In genomic region chrX:164576967-164577366, GRCm38 (mm10) we compare ENCODE assay signal across 15 mouse cellular contexts.
DNase-seq lines count a peak whose midpoint lies in the region; ATAC-seq and TF ChIP-seq lines count a peak whose summit lies in the region.
"Had no signal": no experiment of that assay in that cellular context is flagged by ENCODE, and none has a peak within 500 bp of the region (broad histone marks: within the 10 kb centered on the region; RNA-seq: fewer than 3 reads in every experiment).

No protein-coding gene starts in this region.

- no peak overlapping the region for H3K27ac ChIP-seq in forebrain, postnatal 0 days (ENCODE audit: low read depth, low read length)
- H3K27ac ChIP-seq: heart, embryonic 10.5 days; kidney, postnatal 0 days; liver, embryonic 14.5 days; lung, embryonic 15.5 days; macrophage had no signal

- H3K4me2 ChIP-seq in forebrain, postnatal 0 days (ENCODE audit: low read depth), result no peak overlapping the region
- H3K4me2 ChIP-seq: lung, embryonic 15.5 days had no signal

- peak; percentile 14 to 23 for DNase-seq in cerebellum, postnatal 14 days
- DNase-seq in cerebellum, postnatal 36 days, result no peak
- peak; percentile 71 for DNase-seq in left cerebral cortex, postnatal 4 days
- no peak for DNase-seq in left cerebral cortex, postnatal 14 days (ENCODE audit: low spot score in 2 of 2)
- peak; percentile 56 for DNase-seq in MN1 (ENCODE audit: low spot score)
- peak; percentile 1 for DNase-seq in forebrain, postnatal 0 days
- DNase-seq: adrenal gland, postnatal 25 days; kidney, adult 18-20 months had no signal

- no peaks in the 10 kb centered on the region for H3K27me3 ChIP-seq in forebrain, postnatal 0 days (ENCODE audit: insufficient read depth, low read length)
- H3K27me3 ChIP-seq: CH12.LX; lung, embryonic 15.5 days had no signal

- H3K4me1 ChIP-seq in forebrain, postnatal 0 days (ENCODE audit: insufficient read depth), result no peaks in the 10 kb centered on the region
- H3K4me1 ChIP-seq: heart, embryonic 10.5 days; lung, embryonic 15.5 days had no signal

- TF ChIP-seq CTCF in forebrain, postnatal 0 days (IDR thresholded peaks at IDR 0.05; ENCODE audit: low read depth), result no peak

- no peak for ATAC-seq in forebrain, postnatal 0 days
- ATAC-seq in granulocyte monocyte progenitor cell, adult 5-6 weeks (replicated peaks; ENCODE audit: poor library complexity, severe bottlenecking), result no peak

- 54% methylated on average over 3 of the region's 3 CpGs for WGBS in forebrain, postnatal 0 days

- intact Hi-C loops in left cerebral cortex, postnatal 4 days (cut with DNase I), result no loop called here
- intact Hi-C loops in left cerebral cortex, postnatal 14 days (cut with DNase I), result no loop called here

- no peaks in the 10 kb centered on the region for H3K9me3 ChIP-seq in forebrain, postnatal 0 days (ENCODE audit: low read length)
- H3K9me3 ChIP-seq: heart, embryonic 10.5 days; lung, embryonic 15.5 days had no signal

- no peaks in the 10 kb centered on the region for H3K36me3 ChIP-seq in forebrain, postnatal 0 days (ENCODE audit: insufficient read depth)
- H3K36me3 ChIP-seq: heart, embryonic 10.5 days; lung, embryonic 15.5 days had no signal

- H3K4me3 ChIP-seq in forebrain, postnatal 0 days (ENCODE audit: low read depth, low read length), result no peak overlapping the region
- H3K4me3 ChIP-seq: heart, embryonic 10.5 days; lung, embryonic 15.5 days had no signal

- H3K9ac ChIP-seq in forebrain, postnatal 0 days, result no peak overlapping the region
- H3K9ac ChIP-seq: liver, embryonic 14.5 days; lung, embryonic 15.5 days had no signal

Comparison
In these comparisons a context has a peak if more than half of its experiments do, and no peak if none do; other contexts are left out.
1. DNase-seq: peak in cerebellum, postnatal 14 days (2 of 2), left cerebral cortex, postnatal 4 days (single experiment), MN1 (single experiment) and forebrain, postnatal 0 days (single experiment); none in cerebellum, postnatal 36 days (0 of 2) and left cerebral cortex, postnatal 14 days (0 of 2).